Mouse (Mus musculus): ENCODE measurements around the gene Stk11ip.

Stk11ip gene

DNA sequence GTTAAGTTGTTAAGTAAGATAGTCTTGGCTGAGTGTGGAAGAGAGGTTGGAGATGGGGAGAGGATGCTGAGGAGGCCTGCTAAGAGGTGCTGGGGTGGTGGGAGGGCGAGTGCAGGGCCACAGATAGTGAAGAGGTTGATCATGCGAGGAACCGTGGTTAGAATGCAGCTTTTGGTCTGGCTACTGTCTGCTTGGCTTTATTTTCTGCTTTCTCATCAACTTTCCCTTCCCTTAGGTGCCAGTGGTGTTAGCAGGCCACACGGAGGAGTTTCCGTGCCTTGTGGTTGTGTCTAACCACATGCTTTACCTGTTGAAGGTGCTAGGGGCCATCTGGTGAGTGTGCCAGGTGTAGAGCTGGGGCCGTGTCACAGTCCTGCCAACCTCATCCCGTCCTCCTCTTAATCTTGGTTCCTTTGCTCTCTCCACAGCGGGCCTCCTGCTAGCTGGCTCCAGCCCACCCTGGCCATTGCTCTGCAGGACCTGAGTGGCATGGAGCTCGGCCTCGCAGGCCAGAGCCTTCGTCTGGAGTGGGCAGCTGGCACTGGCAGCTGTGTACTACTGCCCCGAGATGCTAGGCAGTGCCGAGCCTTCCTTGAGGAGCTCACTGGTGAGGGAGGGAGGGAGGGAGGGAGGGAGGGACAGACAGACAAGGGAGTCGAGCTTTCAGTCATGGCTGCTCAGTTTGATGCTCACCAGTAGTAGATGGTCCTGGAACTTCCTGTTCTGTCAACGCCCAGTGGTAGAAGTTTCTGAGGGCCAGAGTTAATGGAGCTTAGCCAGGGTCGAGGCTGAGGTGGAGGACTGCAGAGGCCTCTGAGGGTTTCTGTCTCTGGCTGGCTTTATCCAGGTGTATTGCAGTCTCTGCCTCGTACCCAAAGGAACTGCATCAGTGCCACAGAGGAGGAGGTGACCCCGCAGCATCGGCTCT lies 12.3 kb downstream of the Stk11ip start:
- no peak for ATAC-seq (ENCODE audit: insufficient number of reproducible peaks, low FRiP score, low TSS enrichment)

DNA sequence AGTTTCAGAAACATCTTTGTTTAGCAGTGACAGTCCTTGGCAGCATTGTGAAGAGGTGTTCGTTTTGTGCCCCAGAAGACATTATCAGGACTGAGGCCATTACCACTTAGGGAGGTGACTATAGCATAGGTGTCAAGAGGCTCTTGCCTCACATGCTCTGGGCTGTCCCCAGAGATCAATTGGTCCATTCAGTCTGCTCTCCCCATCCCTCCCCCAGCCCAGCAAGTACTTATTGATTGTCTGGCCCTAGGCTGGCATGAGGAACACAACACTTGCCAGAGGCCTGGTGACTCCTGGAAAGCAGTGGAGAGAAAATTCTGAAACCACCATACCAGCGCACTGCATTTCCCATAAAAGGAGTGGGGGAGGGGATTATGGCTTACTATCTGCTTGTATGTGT lies 16.3 kb downstream of the Stk11ip start:
- no peak for ATAC-seq (ENCODE audit: insufficient number of reproducible peaks, low FRiP score, low TSS enrichment)

DNA sequence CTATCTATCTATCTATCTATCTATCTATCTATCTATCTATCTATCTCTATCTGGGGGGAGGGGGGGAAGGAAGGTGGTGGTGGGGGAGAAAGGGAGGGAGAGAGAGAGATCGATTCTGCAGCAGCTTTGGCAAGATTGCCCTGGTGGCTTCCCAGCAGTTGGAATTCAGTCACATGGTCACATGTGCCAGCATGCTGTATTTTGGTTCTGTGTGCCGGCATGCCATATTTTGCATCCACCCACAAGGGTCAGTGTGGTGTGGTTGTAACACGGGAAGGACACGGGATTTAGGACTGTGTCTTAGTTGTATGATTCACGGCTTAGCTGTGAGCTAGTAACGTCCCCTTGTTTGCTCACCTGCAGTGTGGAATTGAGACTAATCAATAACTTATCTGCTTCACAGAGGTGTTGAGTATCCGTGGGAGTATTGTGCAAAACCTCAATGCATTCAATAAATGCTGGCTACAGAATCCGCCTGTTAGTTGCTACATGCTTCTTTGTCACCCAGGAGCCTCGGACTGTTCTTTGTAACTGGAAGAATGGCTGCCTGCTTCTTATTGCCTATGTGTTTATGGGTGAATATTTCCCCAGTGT lies 17.4 kb downstream of the Stk11ip start:
- no peak for ATAC-seq (ENCODE audit: insufficient number of reproducible peaks, low FRiP score, low TSS enrichment)

DNA sequence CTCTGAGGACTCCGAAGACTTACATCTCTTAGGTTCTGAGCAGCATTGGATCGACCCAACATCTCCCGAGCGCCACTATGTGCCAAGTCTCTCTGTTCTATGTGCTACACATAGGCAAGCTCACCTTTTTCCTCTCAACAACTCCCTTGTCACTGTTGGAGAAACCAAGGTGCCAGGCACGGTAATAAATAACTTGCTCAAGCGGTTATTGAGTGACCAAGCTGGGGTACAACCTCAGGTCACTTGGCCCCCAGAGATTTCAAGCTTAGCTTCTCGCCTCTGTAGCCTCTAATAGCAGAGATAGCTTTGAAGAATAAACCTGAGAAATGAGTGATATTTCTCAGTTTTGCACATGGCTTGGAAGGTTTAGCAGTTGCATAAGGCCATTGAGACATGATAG lies 20.2 kb downstream of the Stk11ip start:
- no peak for ATAC-seq (ENCODE audit: insufficient number of reproducible peaks, low FRiP score, low TSS enrichment)

DNA sequence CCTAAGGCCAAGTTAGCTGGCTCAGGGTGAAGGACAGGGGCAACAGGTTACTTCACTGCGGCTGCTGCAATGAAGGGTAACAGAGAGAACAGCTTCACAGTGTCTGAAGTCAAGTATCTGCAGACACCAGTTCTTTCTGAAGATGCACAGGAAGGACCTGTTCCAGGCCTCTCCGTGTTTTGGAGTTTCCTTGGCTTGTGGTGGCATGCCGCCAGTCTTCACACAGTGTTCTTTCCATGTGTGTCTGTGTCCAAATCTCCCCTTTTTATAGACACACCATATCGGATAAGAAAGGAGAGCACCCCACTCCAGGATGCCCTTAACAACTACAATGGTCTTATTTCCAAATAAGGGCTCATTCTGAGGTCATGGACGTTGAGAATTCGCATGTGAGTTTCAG lies 23.0 kb downstream of the Stk11ip start:
- ATAC-seq (ENCODE audit: insufficient number of reproducible peaks, low FRiP score, low TSS enrichment) = no peak

DNA sequence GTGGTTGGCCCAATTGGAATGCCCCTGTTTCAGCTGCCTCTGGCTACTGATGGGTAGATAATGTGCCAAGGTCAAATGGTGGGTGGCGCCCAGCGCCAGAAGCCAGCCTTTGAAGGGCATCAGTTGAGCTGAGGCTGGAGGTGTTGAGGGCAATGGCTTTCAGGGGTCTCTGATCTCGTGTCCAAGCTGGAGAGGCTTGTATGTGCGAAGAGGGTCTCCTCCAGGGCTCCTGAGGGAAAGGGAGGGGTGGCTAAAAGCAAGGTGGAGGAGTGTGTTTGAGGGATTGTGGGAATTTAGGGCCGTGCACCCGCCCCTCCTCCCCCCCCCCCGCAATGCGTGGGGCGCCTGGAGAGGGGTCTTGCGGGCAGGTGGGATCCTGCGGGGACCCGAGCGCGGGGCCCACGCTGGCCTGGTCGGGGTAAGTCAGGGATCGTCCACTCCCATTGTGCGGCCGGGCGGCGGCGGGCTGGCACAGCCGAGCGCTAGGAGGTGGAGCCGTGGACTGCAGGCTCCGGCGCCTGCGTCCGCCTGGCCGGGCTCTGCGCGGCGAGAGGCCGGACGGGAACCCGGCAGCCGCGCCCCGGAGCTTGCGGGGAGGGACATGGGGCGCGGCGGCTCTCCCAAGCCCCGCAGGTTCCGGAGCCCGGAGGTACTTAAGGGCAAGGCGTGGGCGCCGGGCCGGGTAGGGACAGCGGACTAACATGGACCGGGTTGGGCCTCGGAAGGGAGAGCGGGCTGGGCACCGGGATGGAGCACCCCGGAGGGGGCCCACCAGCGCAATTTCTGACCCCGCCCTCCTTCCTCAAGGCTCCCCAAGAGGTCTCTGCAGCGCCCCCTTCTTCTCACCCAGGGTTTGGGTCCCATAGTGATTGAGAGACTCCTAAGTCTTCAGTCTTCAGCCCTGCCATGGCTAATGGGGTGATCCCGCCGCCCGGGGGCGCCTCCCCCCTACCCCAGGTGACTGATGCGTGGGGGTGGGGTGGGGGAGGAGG lies 24.9 kb downstream of the Stk11ip start, which contains the start of gene Slc4a3:
Gene Slc4a3 (plus strand): TSS at position 302 of the 992 bp plus-strand sequence.
- peak; percentile 84 for ATAC-seq (ENCODE audit: insufficient number of reproducible peaks, low FRiP score, low TSS enrichment)

DNA sequence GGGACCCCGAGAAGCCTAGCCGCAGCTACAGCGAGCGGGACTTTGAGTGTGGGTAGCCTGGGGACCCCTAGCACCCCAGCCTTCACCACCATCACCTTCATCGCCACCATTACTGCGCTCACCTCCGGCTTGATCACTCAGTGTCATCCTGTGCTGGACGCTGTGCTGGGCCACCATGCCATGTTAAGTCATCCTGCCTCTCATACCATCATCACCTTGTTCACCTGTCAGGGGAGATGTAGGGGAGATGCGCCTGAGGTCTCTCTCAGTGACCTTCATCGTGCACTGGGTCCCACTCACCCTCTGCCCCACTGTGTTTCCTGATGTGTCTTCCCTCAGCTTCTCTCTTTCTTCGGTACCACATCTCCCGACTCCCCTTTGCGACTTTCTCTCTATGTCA lies 26.0 kb downstream of the Stk11ip start:
- ATAC-seq (ENCODE audit: insufficient number of reproducible peaks, low FRiP score, low TSS enrichment) = no peak

DNA sequence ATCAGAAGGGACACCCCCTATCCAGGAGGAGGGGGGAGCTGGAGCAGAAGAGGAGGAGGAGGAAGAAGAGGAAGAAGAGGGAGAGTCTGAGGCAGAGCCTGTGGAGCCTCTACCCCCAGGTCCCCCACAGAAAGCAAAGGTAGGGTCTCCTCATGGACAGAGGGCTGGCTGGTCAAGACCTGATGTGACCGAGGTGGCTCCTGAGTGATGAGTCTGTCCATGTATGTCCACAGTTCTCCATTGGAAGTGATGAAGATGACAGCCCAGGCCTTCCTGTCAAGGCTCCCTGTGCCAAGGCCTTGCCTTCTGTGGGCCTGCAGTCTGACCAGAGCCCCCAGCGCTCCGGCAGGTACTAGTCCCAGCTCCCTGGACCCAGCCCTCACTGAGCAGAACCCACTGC lies 26.8 kb downstream of the Stk11ip start:
- no peak for ATAC-seq (ENCODE audit: insufficient number of reproducible peaks, low FRiP score, low TSS enrichment)

DNA sequence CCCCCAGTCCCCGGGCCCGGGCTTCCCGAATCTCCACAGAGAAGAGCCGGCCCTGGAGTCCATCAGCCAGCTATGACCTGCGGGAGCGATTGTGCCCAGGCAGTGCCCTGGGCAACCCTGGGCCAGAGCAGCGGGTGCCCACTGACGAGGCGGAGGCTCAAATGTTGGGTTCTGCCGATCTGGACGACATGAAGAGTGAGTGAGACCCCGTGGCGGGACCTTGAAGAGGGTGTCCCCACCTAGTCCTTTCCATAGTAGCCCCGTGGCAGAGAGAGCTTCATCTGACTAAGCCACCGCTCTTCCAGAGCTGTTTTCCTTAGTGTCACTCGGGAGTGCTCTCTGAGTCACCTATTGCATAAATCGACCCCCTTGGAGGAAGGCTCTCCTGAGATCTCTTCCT lies 27.5 kb downstream of the Stk11ip start:
- ATAC-seq (ENCODE audit: insufficient number of reproducible peaks, low FRiP score, low TSS enrichment) = no peak

DNA sequence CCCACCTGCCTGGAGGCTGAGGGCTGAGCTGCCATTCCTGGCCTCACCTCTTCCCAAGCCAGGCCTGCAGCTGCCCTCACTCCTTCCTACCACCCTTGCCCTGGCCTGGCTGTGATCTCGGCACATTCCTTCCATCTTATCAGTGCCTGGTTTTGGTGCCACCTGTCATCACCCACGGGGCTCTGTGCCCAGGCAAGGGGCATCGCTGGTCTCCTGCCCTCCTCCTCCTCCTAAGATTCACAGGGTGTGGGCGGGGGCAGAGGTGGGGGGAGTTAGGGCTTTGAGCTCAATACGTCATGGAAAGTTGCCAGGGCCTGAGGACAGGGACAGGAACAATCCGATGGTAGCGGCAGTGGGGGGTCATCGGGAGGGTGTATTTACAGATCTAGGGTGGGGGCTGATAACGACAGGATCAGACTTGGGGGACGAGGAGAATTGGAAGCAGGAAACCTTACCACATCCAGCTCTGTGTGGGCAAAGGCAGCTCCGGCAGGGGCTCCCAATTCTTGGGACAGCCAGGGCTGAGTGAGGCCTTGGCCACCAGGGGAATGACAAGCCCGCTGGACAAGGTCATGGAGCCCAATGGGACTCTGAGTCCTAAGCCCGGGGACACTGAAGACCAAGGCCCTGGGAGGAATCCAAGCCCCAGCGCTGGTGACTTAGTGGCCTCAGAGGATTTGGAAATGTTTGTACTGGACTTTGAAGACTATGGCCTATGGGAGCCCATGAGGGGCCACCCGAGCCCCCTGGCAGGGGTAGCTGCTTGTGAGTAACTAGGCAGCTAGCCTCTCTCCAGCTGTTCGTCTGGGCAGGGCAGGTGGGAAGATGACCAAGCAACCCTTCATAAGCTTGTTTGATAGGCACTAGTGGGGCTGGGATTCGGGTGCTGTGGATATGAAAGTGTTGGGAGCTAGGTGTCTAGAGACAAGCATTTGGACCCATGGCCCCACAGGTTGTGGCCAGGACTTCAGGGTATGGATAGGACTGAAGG lies 28.3 kb downstream of the Stk11ip start:
- ATAC-seq (ENCODE audit: insufficient number of reproducible peaks, low FRiP score, low TSS enrichment) = no peak

DNA sequence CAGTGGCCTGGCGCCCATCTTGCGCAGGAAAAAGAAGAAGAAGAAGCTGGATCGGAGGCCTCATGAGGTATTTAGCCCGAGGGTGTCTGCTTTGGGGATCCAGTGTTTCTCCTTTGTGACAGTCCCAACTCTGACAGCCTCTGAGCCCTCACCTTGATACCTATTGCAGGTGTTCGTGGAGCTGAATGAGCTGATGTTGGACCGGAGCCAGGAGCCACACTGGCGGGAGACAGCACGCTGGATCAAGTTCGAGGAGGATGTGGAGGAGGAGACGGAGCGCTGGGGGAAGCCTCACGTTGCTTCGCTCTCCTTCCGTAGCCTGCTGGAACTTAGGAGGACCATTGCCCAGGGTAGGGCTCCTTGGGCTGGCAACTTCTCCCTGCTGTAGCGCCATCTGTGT lies 29.3 kb downstream of the Stk11ip start:
- ATAC-seq (ENCODE audit: insufficient number of reproducible peaks, low FRiP score, low TSS enrichment) = no peak

DNA sequence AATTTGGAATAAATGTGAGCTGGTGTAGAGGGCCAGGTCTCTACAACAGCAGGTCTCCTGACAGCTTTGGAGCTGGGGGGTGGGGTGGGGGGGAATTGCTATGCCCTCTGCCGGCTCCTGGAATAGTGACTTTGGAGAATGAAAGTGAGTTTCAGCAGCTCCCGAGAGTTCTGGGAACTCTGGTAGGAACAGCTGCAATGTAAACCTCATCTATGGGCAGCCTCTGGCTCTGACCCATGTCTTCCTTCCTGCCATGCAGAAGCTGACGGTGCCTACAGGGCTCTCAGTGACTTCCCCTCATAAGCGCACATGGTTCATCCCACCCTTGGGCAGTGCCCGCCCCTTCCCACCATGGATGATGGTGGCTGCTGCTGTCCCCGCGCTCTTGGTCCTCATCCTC lies 34.4 kb downstream of the Stk11ip start:
- ATAC-seq (ENCODE audit: insufficient number of reproducible peaks, low FRiP score, low TSS enrichment) = no peak

DNA sequence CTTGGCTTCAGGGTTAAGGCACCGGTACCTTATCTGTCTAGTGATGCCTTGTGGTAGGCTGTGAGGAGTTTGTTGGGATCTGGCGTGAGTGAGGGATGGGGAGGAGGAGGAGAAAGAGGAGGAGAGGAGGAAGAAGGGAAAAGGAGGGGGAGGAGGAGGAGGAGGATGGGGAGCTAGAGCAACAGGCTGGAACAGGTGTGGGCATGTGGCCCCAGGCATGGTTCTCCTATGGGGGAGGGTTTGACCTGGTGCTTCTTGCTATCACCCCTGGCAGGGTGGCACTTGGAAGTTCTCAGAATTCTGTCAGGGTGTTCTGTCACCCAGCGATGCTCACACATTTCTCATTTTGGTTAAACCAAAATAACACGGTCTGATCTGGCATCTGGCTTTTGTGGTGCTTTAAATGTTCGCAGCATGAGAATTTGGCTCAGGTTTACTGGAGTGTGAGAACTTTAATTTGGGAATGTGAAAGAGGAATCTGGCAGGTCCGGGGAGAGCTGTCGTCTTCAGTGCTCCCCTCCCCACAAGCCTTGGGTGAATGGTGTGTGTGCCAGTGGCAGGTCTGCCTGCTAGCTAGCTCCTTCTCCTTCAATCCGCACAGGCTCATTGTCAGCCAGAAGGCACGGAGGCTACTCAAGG lies 34.9 kb downstream of the Stk11ip start:
- ATAC-seq (ENCODE audit: insufficient number of reproducible peaks, low FRiP score, low TSS enrichment) = no peak

DNA sequence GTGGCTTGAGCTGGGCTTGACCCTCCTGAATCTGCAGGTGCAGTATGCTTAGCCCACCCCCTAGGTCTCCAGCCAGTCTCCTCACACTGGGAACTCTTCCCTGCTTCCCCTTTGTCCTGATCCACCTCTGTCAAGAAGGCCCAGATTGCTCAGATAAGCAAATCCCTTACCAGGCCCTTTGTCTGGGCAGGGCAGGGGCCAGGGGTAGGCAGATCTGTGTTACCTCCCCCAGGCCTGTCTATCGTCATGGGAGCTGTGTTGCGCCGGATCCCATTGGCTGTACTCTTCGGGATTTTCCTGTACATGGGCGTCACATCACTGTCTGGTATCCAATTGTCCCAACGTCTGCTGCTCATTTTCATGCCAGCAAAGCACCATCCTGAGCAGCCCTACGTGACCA lies 35.7 kb downstream of the Stk11ip start:
- no peak for ATAC-seq (ENCODE audit: insufficient number of reproducible peaks, low FRiP score, low TSS enrichment)

DNA sequence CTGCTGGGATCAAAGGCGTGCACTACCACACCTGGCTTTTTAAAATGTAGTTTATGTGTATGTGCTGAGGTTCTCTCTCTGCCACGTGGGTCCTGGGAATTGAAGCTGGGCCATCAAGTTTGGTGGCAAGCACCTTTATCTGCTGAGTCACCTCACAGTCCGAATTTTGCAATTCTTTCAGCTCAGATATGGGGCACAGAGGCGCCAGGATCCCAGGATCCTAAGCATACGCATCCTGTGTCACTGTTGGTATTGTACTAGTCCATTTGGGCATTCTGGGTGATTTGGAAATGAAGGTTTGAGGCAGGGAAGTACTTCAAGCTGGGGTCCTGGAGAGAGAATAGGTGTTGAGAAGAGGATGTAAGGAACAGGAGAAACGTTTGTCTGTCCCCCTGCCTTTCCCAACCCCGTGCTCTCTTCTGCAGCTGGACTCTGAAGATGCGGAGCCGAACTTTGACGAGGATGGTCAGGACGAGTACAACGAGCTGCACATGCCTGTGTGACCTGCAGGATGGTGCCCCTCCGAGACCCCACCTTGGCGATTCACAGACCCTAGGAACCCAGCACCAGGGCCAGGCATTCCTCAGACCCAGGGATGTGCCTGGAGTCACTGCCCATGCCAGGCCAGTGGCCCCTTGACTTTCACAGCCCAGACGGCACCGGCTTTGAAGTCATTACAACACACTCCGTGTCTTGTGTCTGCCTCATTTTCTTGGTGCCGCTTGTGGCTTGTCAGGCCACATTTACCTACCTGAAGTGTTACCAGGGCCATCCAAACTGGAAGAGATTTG lies 37.3 kb downstream of the Stk11ip start:
- no peak for ATAC-seq (ENCODE audit: insufficient number of reproducible peaks, low FRiP score, low TSS enrichment)

DNA sequence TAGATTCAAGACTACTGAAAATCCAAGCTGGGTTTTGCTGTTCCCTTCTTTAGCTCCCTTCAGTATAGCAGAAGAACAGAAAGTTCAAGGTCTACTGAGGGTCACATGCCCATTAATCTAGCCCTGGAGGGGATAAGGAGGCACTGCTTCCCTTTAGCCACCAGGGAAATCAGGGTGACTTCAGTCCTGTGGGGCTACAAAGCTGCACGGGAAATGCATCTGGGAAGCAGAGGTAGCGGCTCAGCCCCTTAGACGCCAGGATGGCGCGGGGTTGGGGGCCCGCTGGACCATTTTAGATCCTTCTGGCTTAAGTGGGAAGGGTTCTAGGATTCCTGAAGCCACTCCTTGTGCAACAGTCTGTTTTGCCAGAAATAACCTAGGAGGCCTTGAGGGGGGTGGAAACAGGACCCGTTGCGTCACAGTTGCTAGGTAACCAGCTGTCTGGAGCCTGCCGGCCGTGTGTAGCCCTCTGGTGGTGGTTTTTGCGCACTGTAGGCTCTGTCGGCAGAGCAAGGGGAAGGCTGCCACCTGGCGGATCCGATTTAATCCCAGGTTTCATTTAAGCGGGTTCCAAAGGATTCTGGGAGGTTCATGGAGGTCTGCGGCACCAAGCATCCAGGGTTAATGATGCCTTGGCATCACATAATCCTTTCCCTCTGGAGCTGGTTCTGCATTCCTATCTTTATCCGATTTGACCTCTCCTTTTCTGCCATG lies 38.0 kb downstream of the Stk11ip start:
- peak; percentile 82 for ATAC-seq (ENCODE audit: insufficient number of reproducible peaks, low FRiP score, low TSS enrichment)

DNA sequence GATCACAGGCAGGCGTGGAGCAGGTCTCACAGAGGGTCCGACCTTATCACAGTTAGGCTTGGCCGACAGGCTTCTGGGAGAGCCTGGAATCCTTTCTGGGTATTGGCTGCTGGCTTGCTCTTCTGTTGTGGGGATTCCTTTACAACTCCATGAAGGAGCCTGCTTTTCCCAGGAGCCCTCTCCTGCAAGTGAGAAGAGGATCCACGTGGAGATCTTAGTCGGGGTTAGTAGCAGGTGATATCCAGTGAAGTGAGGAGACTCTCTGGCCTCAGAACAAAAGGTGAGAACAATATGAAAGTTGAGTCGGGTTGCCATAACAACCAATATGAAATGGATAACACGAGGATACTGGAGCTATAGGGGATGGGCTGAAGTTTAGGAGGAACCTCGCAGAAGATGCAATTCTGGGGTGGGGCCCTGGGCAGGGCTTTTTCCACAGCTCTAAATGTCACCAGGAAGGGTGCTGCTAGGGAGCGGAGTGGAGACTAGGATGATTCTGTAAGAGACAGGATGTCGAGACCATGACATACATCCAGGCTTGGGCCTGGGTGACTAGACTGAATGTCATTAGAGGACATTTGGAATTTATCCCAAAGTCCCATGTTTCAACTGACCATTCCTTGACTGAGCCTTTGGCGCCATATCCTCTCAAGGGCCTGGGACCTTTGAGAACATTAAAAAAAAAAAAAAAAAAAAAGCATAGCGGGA lies 39.0 kb downstream of the Stk11ip start:
- no peak for ATAC-seq (ENCODE audit: insufficient number of reproducible peaks, low FRiP score, low TSS enrichment)

All from cerebellum, adult (tissue).